Mouse (Mus musculus): Measurements from ENCODE around the gene Hspb1.
A peak's percentile ranks its signal among the peaks of the same experiment; 100 is the strongest.

Gene Hspb1

GRCm38 (mm10) chr5:135888405-135889215 is 891 bp downstream of the Hspb1 start:
- DNase-seq (ENCODE audit: low spot score): no peak

GRCm38 (mm10) chr5:135890323-135890722 is 2.6 kb downstream of the Hspb1 start:
- DNase-seq (ENCODE audit: low spot score): no peak

- no peak for DNase-seq (ENCODE audit: low spot score)
Observed at GRCm38 (mm10) chr5:135890920-135891319, 3.2 kb downstream of the Hspb1 start.

- DNase-seq (ENCODE audit: low spot score): no peak
Observed at GRCm38 (mm10) chr5:135892589-135893351, 5.1 kb downstream of the Hspb1 start.

GRCm38 (mm10) chr5:135894958-135895357 is 7.2 kb downstream of the Hspb1 start:
- DNase-seq (ENCODE audit: low spot score): no peak

- no peak for DNase-seq (ENCODE audit: low spot score)
Observed at GRCm38 (mm10) chr5:135898028-135898427, 10.3 kb downstream of the Hspb1 start.

GRCm38 (mm10) chr5:135898995-135899394 is 11.3 kb downstream of the Hspb1 start:
- no peak for DNase-seq (ENCODE audit: low spot score)

- DNase-seq (ENCODE audit: low spot score): no peak
Observed at GRCm38 (mm10) chr5:135899833-135900232, 12.1 kb downstream of the Hspb1 start.

GRCm38 (mm10) chr5:135900701-135901100 is 13.0 kb downstream of the Hspb1 start:
- no peak for DNase-seq (ENCODE audit: low spot score)

- no peak for DNase-seq (ENCODE audit: low spot score)
Observed at GRCm38 (mm10) chr5:135901354-135902095, 13.8 kb downstream of the Hspb1 start.

- DNase-seq (ENCODE audit: low spot score): no peak
Observed at GRCm38 (mm10) chr5:135903058-135903457, 15.3 kb downstream of the Hspb1 start.

GRCm38 (mm10) chr5:135903551-135904151 is 15.9 kb downstream of the Hspb1 start:
- peak; percentile 86 for DNase-seq (ENCODE audit: low spot score)

GRCm38 (mm10) chr5:135904259-135904658 is 16.5 kb downstream of the Hspb1 start:
- DNase-seq (ENCODE audit: low spot score): no peak

GRCm38 (mm10) chr5:135905320-135906225 is 17.9 kb downstream of the Hspb1 start:
- no peak for DNase-seq (ENCODE audit: low spot score)

- DNase-seq (ENCODE audit: low spot score): no peak
Observed at GRCm38 (mm10) chr5:135906846-135907245, 19.1 kb downstream of the Hspb1 start.

- DNase-seq (ENCODE audit: low spot score): no peak
Observed at GRCm38 (mm10) chr5:135907256-135907655, 19.5 kb downstream of the Hspb1 start.

- no peak for DNase-seq (ENCODE audit: low spot score)
Observed at GRCm38 (mm10) chr5:135908185-135908584, 20.5 kb downstream of the Hspb1 start.

GRCm38 (mm10) chr5:135908989-135909388 is 21.3 kb downstream of the Hspb1 start:
- DNase-seq (ENCODE audit: low spot score): no peak

GRCm38 (mm10) chr5:135909646-135910045 is 21.9 kb downstream of the Hspb1 start:
- no peak for DNase-seq (ENCODE audit: low spot score)

- no peak for DNase-seq (ENCODE audit: low spot score)
Observed at GRCm38 (mm10) chr5:135910813-135911212, 23.1 kb downstream of the Hspb1 start.

GRCm38 (mm10) chr5:135911633-135912220 is 24.0 kb downstream of the Hspb1 start:
- no peak for DNase-seq (ENCODE audit: low spot score)
